Mouse (Mus musculus) ES-E14 (cell line): ENCODE measurements around the gene Vmn2r11. TPM values are rescaled to one million over a fixed set of nuclear protein-coding genes. Genes with fewer than 3 reads are reported as not detected.
"Not testable (repeated sequence)": the region's sequence is repeated elsewhere in the genome, so short reads cannot be mapped to it uniquely, and the experiment has no call there.

Experiments used
- DNase-seq: peaks from one replicate; pipeline ENCODE4 v3.0.0-alpha.2; 2013; ENCODE audit warnings: low read depth, low spot score
- H3K27ac ChIP-seq: 2 replicates; pipeline ENCODE4 v1.5.1; 2012; ENCODE audit warnings: low read depth, mild to moderate bottlenecking, low read length, moderate library complexity, mixed read lengths; ENCODE audit not compliant: poor library complexity, insufficient read depth, severe bottlenecking
- H3K36me3 ChIP-seq: 2 replicates; pipeline ENCODE4 v1.6.1; 2012; ENCODE audit warnings: mild to moderate bottlenecking, low read length, moderate library complexity, mixed read lengths; ENCODE audit not compliant: control insufficient read depth, poor library complexity, insufficient read depth, severe bottlenecking
- H3K4me1 ChIP-seq, 2 experiments: fragments of 150-350 bp in 1 of 2; sonication (generic) in 1 of 2; 2 replicates each; pipeline ENCODE4 v1.6.1; 2012; ENCODE audit warnings: low read length in 2 of 2, mild to moderate bottlenecking in 1 of 2, mixed read lengths in 1 of 2; ENCODE audit not compliant: control insufficient read depth in 2 of 2, insufficient read depth in 2 of 2, poor library complexity in 1 of 2
- H3K4me3 ChIP-seq, 2 experiments: fragments of 150-350 bp in 1 of 2; sonication (generic) in 1 of 2; 2 replicates each; pipeline ENCODE4 v1.5.1; 2012; ENCODE audit warnings: low read length in 2 of 2, low read depth in 1 of 2, mild to moderate bottlenecking in 1 of 2, mixed read lengths in 1 of 2; ENCODE audit not compliant: insufficient read depth in 1 of 2, poor library complexity in 1 of 2, severe bottlenecking in 1 of 2
- H3K9ac ChIP-seq: 2 replicates; pipeline ENCODE4 v1.6.1; 2012; ENCODE audit warnings: low read depth, mild to moderate bottlenecking, low read length, mixed read lengths; ENCODE audit not compliant: poor library complexity, insufficient read depth, severe bottlenecking
- H3K9me3 ChIP-seq: fragments of 150-350 bp; sonication (generic); 2 replicates; pipeline ENCODE4 v1.6.1; 2012; ENCODE audit warnings: low read depth, mild to moderate bottlenecking, low read length; ENCODE audit not compliant: control insufficient read depth, insufficient read depth
- CHD2 ChIP-seq: IDR thresholded peaks from 2 replicates; pipeline ENCODE4 v1.6.1; 2014; ENCODE audit warnings: mild to moderate bottlenecking, low read depth, low read length, inconsistent platforms
- HCFC1 ChIP-seq: IDR thresholded peaks from 2 replicates; pipeline ENCODE4 v1.6.1; 2012; ENCODE audit warnings: low read length, inconsistent platforms, borderline replicate concordance; ENCODE audit not compliant: insufficient read depth
- MAFK ChIP-seq: IDR thresholded peaks from 2 replicates; pipeline ENCODE4 v1.6.1; 2014; ENCODE audit warnings: mild to moderate bottlenecking, low read depth, low read length, inconsistent platforms; ENCODE audit not compliant: insufficient read depth
- ZC3H11A ChIP-seq: IDR thresholded peaks from 2 replicates; pipeline ENCODE4 v1.6.1; 2012; ENCODE audit warnings: low read depth, mild to moderate bottlenecking, inconsistent platforms, low read length, borderline replicate concordance
- ZNF384 ChIP-seq: IDR thresholded peaks from 2 replicates; pipeline ENCODE4 v1.6.1; 2012; ENCODE audit warnings: low read depth, low read length, inconsistent platforms
- in situ Hi-C, 2 experiments: fragments of 600-800 bp; cut with MboI; formaldehyde crosslinking; loops; one replicate each; pipeline ENCODE4 v1.15.1; 2025; ENCODE audit warnings: low sequenced_read_pairs in 2 of 2, inconsistent platforms in 1 of 2; ENCODE audit not compliant: unreplicated experiment in 2 of 2
- total RNA-seq: library from RNA; depleted of rRNA; stranded (reverse); fragments of 300-350 nt; gene quantifications from 2 replicates; pipeline ENCODE4 v1.2.3, GENCODE M21; 2012; rRNA removed

The Vmn2r11 gene
- not detected in 2 replicates for total RNA-seq

GRCm38 (mm10) chr5:109059469-109059868 lies at the start of gene Vmn2r11:
Vmn2r11 (minus strand) TSS chr5:109059569.
- H3K4me1 ChIP-seq, H3K27ac ChIP-seq, H3K9ac ChIP-seq, DNase-seq, H3K4me3 ChIP-seq, in situ Hi-C loops, H3K36me3 ChIP-seq, H3K9me3 ChIP-seq: not testable (repeated sequence)

GRCm38 (mm10) chr5:109097850-109098249 lies 38.5 kb upstream of the Vmn2r11 start, which contains the start of gene Vmn2r12:
Vmn2r12 (minus strand) TSS chr5:109097950.
- H3K36me3 ChIP-seq, H3K9me3 ChIP-seq, in situ Hi-C loops, H3K4me3 ChIP-seq, H3K9ac ChIP-seq, DNase-seq, H3K4me1 ChIP-seq: not testable (repeated sequence)
- peak within 1 kb of the TSS; percentile 69; the same call in 1 of the 2 replicates for H3K27ac ChIP-seq

GRCm38 (mm10) chr5:109096482-109096881 lies 37.1 kb upstream of the Vmn2r11 start:
- H3K9me3 ChIP-seq, H3K4me1 ChIP-seq, H3K9ac ChIP-seq, H3K4me3 ChIP-seq, H3K36me3 ChIP-seq, in situ Hi-C loops: not testable (repeated sequence)
- H3K27ac ChIP-seq, result peak overlapping the region; percentile 69; the same call in 1 of the 2 replicates
- peak; percentile 71 for DNase-seq
- TF ChIP-seq CHD2, result peak; percentile 46; the same call in 1 of the 2 replicates

- in situ Hi-C loops, H3K9me3 ChIP-seq, H3K36me3 ChIP-seq, H3K4me1 ChIP-seq, H3K4me3 ChIP-seq, H3K9ac ChIP-seq, H3K27ac ChIP-seq: not testable (repeated sequence)
- DNase-seq, result peak; percentile 52
- TF ChIP-seq ZC3H11A, result peak; percentile 36; the same call in 1 of the 2 replicates
These were observed 12.6 kb upstream of the Vmn2r11 start for GRCm38 (mm10) chr5:109072016-109072415.

GRCm38 (mm10) chr5:109055286-109055685 lies 4.1 kb downstream of the Vmn2r11 start:
- in situ Hi-C loops, result no loop called here
- H3K4me1 ChIP-seq, result no peaks in the 10 kb centered on the region
- TF ChIP-seq MAFK (no peak), ZC3H11A (no peak), HCFC1 (no peak), CHD2 (no peak)
- H3K4me3 ChIP-seq, result no peak overlapping the region
- no peak overlapping the region for H3K9ac ChIP-seq
- DNase-seq, result no peak
- no peak overlapping the region for H3K27ac ChIP-seq
- H3K36me3 ChIP-seq, result no peaks in the 10 kb centered on the region
- H3K9me3 ChIP-seq, result no peaks in the 10 kb centered on the region

GRCm38 (mm10) chr5:109032591-109032990 lies 26.8 kb downstream of the Vmn2r11 start:
- no peak overlapping the region for H3K9ac ChIP-seq
- TF ChIP-seq ZNF384 (no peak), CHD2 (no peak), ZC3H11A (peak; percentile 30; the same call in 1 of the 2 replicates), MAFK (no peak)
- H3K9me3 ChIP-seq, result no peaks in the 10 kb centered on the region
- in situ Hi-C loops, result no loop called here
- H3K36me3 ChIP-seq, result no peaks in the 10 kb centered on the region
- peak; percentile 45 for DNase-seq
- no peak overlapping the region for H3K4me3 ChIP-seq
- no peaks in the 10 kb centered on the region for H3K4me1 ChIP-seq
- H3K27ac ChIP-seq, result no peak overlapping the region

- H3K27ac ChIP-seq, H3K9me3 ChIP-seq, H3K9ac ChIP-seq, H3K36me3 ChIP-seq, H3K4me3 ChIP-seq, DNase-seq, in situ Hi-C loops, H3K4me1 ChIP-seq: not testable (repeated sequence)
These were observed 52.9 kb downstream of the Vmn2r11 start, which contains the start of gene Vmn2r10 for GRCm38 (mm10) chr5:109006427-109006826. Vmn2r10 (minus strand) TSS chr5:109006527.
